Mouse (Mus musculus): ENCODE results near the gene Ppa2.

DNA sequence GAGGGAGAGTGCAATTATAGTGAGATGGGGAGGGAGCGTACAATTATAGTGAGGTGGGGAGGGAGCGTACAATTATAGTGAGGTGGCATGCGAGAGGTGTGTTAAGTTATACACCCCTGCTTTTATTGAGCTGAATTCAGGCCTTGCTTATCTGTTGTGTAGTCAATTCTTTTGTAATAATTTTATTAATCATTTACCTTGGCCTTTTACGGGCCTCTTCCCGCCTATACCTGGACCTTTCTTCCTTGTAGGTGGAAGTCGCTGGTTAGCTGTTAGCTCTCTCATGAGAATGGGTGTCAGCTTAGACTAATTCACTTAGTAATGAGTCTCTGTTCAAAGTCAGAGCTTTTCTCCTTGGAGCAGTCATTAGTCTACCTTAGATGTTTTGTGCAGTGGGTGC, 10.4 kb downstream of the Ppa2 start:
- no peak for TF ChIP-seq EP300 (IDR thresholded peaks at IDR 0.05)
- TF ChIP-seq CTCF (IDR thresholded peaks at IDR 0.05): no peak
